Mouse (Mus musculus) spleen, adult 2 months (tissue): Measurements from ENCODE around the gene Ikzf4.

ENCODE experiments used
- CTCF ChIP-seq: fragments of 200-500 bp; IDR thresholded peaks from 2 replicates; pipeline ENCODE4 v1.5.1; 2011; ENCODE audit warnings: mild to moderate bottlenecking, inconsistent platforms; ENCODE audit not compliant: insufficient read depth, insufficient read length, insufficient replicate concordance; ENCODE audit errors: extremely low read depth
- POLR2A ChIP-seq: fragments of 200-500 bp; IDR thresholded peaks from 2 replicates; pipeline ENCODE4 v1.6.1; 2011; ENCODE audit warnings: low read depth, low read length, inconsistent platforms

GRCm38 (mm10) chr10:128673763-128674468, 28.1 kb upstream of the Ikzf4 start, which contains the start of gene Suox:
- TF ChIP-seq POLR2A (0 out of 2 replicates have a peak, but pooled peaks have one; percentile 6), CTCF (no peak)
